In genomic region chr12:12567734-12568104, GRCm38 (mm10) we compare ENCODE assay signal across 22 mouse cellular contexts.
DNase-seq lines count a peak whose midpoint lies in the region; ATAC-seq and TF ChIP-seq lines count a peak whose summit lies in the region.
"Had no signal": no experiment of that assay in that cellular context is flagged by ENCODE, and none has a peak within 500 bp of the region (broad histone marks: within the 10 kb centered on the region; RNA-seq: fewer than 3 reads in every experiment).

No protein-coding gene starts in this region.

- no peaks in the 10 kb centered on the region for H3K36me3 ChIP-seq in forebrain, embryonic 15.5 days
- H3K36me3 ChIP-seq in forebrain, embryonic 11.5 days (ENCODE audit: control insufficient read depth, insufficient read depth, low read length), result no peaks in the 10 kb centered on the region
- no peaks in the 10 kb centered on the region for H3K36me3 ChIP-seq in forebrain, postnatal 0 days (ENCODE audit: insufficient read depth)
- H3K36me3 ChIP-seq in forebrain, embryonic 12.5 days (replicated peaks), result no peaks in the 10 kb centered on the region
- H3K36me3 ChIP-seq: embryonic facial prominence, embryonic 13.5 days; embryonic facial prominence, embryonic 15.5 days; G1E had no signal

- H3K9me3 ChIP-seq in forebrain, embryonic 15.5 days, result no peaks in the 10 kb centered on the region
- no peaks in the 10 kb centered on the region for H3K9me3 ChIP-seq in forebrain, embryonic 11.5 days (ENCODE audit: control insufficient read depth, low read length)
- no peaks in the 10 kb centered on the region for H3K9me3 ChIP-seq in forebrain, postnatal 0 days (ENCODE audit: low read length)
- no peaks in the 10 kb centered on the region for H3K9me3 ChIP-seq in forebrain, embryonic 12.5 days
- H3K9me3 ChIP-seq: embryonic facial prominence, embryonic 13.5 days; embryonic facial prominence, embryonic 15.5 days; G1E had no signal

- DNase-seq in forebrain, embryonic 11.5 days (ENCODE audit: low spot score), result no peak
- no peak for DNase-seq in forebrain, postnatal 0 days
- DNase-seq: adrenal gland, adult 8-10 months; adrenal gland, postnatal 14 days; adrenal gland, postnatal 36 days; cerebellum, adult 11 months; cerebellum, adult 18-20 months; cerebellum, adult 8-10 months; cerebellum, adult 9-11 months; cerebellum, postnatal 36 days; embryo, embryonic 11 days; gastrocnemius, adult 2 months had no signal

- H3K27me3 ChIP-seq in forebrain, embryonic 15.5 days, result no peaks in the 10 kb centered on the region
- H3K27me3 ChIP-seq in forebrain, embryonic 11.5 days (ENCODE audit: control insufficient read depth, insufficient read depth, low read length), result no peaks in the 10 kb centered on the region
- no peaks in the 10 kb centered on the region for H3K27me3 ChIP-seq in forebrain, postnatal 0 days (ENCODE audit: insufficient read depth, low read length)
- no peaks in the 10 kb centered on the region for H3K27me3 ChIP-seq in forebrain, embryonic 12.5 days
- H3K27me3 ChIP-seq: CH12.LX; embryonic facial prominence, embryonic 13.5 days; embryonic facial prominence, embryonic 15.5 days had no signal

- peaks cover 5% of the 10 kb centered on the region; the same call in 1 of the 2 replicates for H3K4me1 ChIP-seq in forebrain, embryonic 15.5 days
- no peaks in the 10 kb centered on the region; the same call in 1 of the 2 replicates for H3K4me1 ChIP-seq in forebrain, embryonic 11.5 days (replicated peaks; ENCODE audit: control insufficient read depth, insufficient read depth, low read length)
- H3K4me1 ChIP-seq in forebrain, postnatal 0 days (ENCODE audit: insufficient read depth), result no peaks in the 10 kb centered on the region
- no peaks in the 10 kb centered on the region for H3K4me1 ChIP-seq in forebrain, embryonic 12.5 days
- H3K4me1 ChIP-seq: embryonic facial prominence, embryonic 13.5 days; embryonic facial prominence, embryonic 15.5 days had no signal

- H3K27ac ChIP-seq in forebrain, embryonic 15.5 days (replicated peaks), result no peak overlapping the region
- H3K27ac ChIP-seq in forebrain, embryonic 11.5 days (ENCODE audit: low read depth, low read length), result no peak overlapping the region
- H3K27ac ChIP-seq in forebrain, postnatal 0 days (ENCODE audit: low read depth, low read length), result no peak overlapping the region
- H3K27ac ChIP-seq in forebrain, embryonic 12.5 days, result no peak overlapping the region
- H3K27ac ChIP-seq: embryonic facial prominence, embryonic 13.5 days; embryonic facial prominence, embryonic 15.5 days; gastrocnemius, adult 2 months had no signal

- no peak overlapping the region for H3K4me2 ChIP-seq in forebrain, embryonic 15.5 days (replicated peaks)
- H3K4me2 ChIP-seq in forebrain, embryonic 11.5 days (ENCODE audit: low read depth, low read length, severe bottlenecking), result no peak overlapping the region
- no peak overlapping the region for H3K4me2 ChIP-seq in forebrain, postnatal 0 days (ENCODE audit: low read depth)
- H3K4me2 ChIP-seq in forebrain, embryonic 12.5 days, result no peak overlapping the region
- H3K4me2 ChIP-seq: embryonic facial prominence, embryonic 13.5 days; embryonic facial prominence, embryonic 15.5 days had no signal

- H3K9ac ChIP-seq in forebrain, embryonic 15.5 days (replicated peaks), result no peak overlapping the region
- H3K9ac ChIP-seq in forebrain, embryonic 11.5 days (ENCODE audit: low read length), result no peak overlapping the region
- H3K9ac ChIP-seq in forebrain, postnatal 0 days, result no peak overlapping the region
- H3K9ac ChIP-seq in forebrain, embryonic 12.5 days, result no peak overlapping the region
- H3K9ac ChIP-seq: embryonic facial prominence, embryonic 13.5 days; embryonic facial prominence, embryonic 15.5 days had no signal

- TF ChIP-seq CTCF in forebrain, postnatal 0 days (IDR thresholded peaks at IDR 0.05; ENCODE audit: low read depth), result no peak

- peak; percentile 76; the same call in 1 of the 2 replicates for ATAC-seq in forebrain, embryonic 15.5 days (replicated peaks)
- no peak for ATAC-seq in forebrain, embryonic 11.5 days (replicated peaks; ENCODE audit: low FRiP score)
- peak; percentile 91 for ATAC-seq in forebrain, postnatal 0 days
- ATAC-seq in forebrain, embryonic 12.5 days (ENCODE audit: low FRiP score), result no peak
- ATAC-seq in CD4-positive, CD25-positive, alpha-beta regulatory T cell, adult 4 months, result no peak
- ATAC-seq: activated CD4-positive, CD25-positive, alpha-beta regulatory T cell, adult 4 months; Patski had no signal

- WGBS in forebrain, embryonic 15.5 days, result 79% methylated on average over 3 of the region's 3 CpGs
- WGBS in forebrain, embryonic 11.5 days, result 98% methylated on average over 3 of the region's 3 CpGs
- 66% methylated on average over 3 of the region's 3 CpGs for WGBS in forebrain, postnatal 0 days
- 94% methylated on average over 3 of the region's 3 CpGs for WGBS in forebrain, embryonic 12.5 days

- no peak overlapping the region for H3K4me3 ChIP-seq in forebrain, embryonic 15.5 days
- no peak overlapping the region for H3K4me3 ChIP-seq in forebrain, embryonic 11.5 days (ENCODE audit: low read depth, low read length)
- no peak overlapping the region for H3K4me3 ChIP-seq in forebrain, postnatal 0 days (ENCODE audit: low read depth, low read length)
- no peak overlapping the region for H3K4me3 ChIP-seq in forebrain, embryonic 12.5 days (replicated peaks)
- H3K4me3 ChIP-seq: embryonic facial prominence, embryonic 13.5 days; embryonic facial prominence, embryonic 15.5 days; erythroblast, embryonic 14.5 days; gastrocnemius, adult 2 months had no signal

Comparison
In these comparisons a context has a peak if more than half of its experiments do, and no peak if none do; other contexts are left out.
1. ATAC-seq: peak in forebrain, embryonic 15.5 days (single experiment) and forebrain, postnatal 0 days (single experiment); none in forebrain, embryonic 11.5 days (single experiment), forebrain, embryonic 12.5 days (single experiment) and CD4-positive, CD25-positive, alpha-beta regulatory T cell, adult 4 months (single experiment).